Mouse (Mus musculus): ENCODE measurements at regions not wholly inside any gene's neighbourhood (a gene's known extent, or its start where the extent isn't known, plus 50 kb on each side); places are given as distances from the start of the nearest gene placed in this dataset.

GRCm38 (mm10) chr6:31339948-31340250 lies 58.6 kb upstream of the Mkln1 start:
- no peak for DNase-seq (ENCODE audit: inconsistent age in 2 of 2, low spot score in 1 of 2)

DNA sequence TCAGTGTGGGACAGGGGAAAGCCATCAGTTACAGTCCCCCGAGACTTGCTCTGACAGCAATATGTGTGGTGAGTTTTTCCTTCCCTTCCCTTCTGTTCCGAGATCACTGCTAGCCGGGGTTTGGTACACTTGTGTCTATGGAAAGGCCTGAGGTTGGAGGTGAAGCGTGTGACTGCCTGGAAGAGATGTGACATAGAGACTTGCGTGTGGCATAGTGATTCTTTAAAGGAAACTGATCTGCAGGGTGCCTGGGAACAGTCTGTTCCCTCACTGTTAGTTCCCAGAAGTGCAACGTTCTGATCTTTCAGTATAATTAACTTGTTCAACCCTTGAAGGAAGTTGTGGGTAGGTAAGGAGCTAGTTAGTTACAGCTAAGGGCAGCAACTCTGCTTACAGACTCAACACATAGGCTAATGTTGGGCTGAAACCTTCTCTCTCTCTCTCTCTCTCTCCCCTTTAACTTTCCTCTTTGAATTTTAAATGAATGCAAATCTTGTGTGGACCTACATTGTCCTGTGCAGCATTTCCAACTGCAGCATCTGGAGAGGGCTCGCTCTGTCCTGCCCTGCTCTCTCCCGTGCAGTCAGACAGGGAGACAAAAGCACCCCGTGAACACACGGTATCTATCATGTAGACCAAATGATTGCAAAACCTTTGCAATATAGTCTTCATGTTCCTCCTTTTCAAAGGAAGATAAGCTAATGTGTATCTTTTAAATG lies 53.0 kb upstream of the Mkln1 start:
- DNase-seq (ENCODE audit: inconsistent age in 2 of 2, low spot score in 1 of 2): no peak

GRCm38 (mm10) chr6:31348333-31348732 lies 50.2 kb upstream of the Mkln1 start:
- peak in 1 of 2 experiments; percentile 59 for DNase-seq (ENCODE audit: inconsistent age in 2 of 2, low spot score in 1 of 2)
